Mouse (Mus musculus) megakaryocyte, embryonic 14.5 days (primary cell): Measurements from ENCODE around the gene Mboat2. TPM values are rescaled to one million over a fixed set of nuclear protein-coding genes. Genes with fewer than 3 reads are reported as not detected.

ENCODE experiments used
- H3K27me3 ChIP-seq: replicated peaks from 2 replicates; pipeline ENCODE3; 2012; ENCODE audit warnings: inconsistent platforms
- H3K36me3 ChIP-seq: replicated peaks from 2 replicates; pipeline ENCODE3; 2012; ENCODE audit warnings: low read length, inconsistent platforms, mixed read lengths
- H3K4me1 ChIP-seq: 2 replicates; pipeline ENCODE4 v1.6.1; 2012; ENCODE audit warnings: inconsistent platforms
- H3K4me3 ChIP-seq: replicated peaks from 2 replicates; pipeline ENCODE3; 2012; ENCODE audit warnings: moderate library complexity, mild to moderate bottlenecking, inconsistent platforms
- H3K9me3 ChIP-seq: 2 replicates; pipeline ENCODE4 v1.6.1; 2012; ENCODE audit warnings: inconsistent platforms
- FLI1 ChIP-seq: IDR thresholded peaks from 2 replicates; pipeline ENCODE4 v1.6.1; 2012; ENCODE audit warnings: low read length, inconsistent platforms, mixed read lengths
- GATA1 ChIP-seq: IDR thresholded peaks from 3 replicates; pipeline ENCODE4 v1.6.1; 2012; ENCODE audit warnings: mixed read lengths, low read length, inconsistent platforms, borderline replicate concordance
- polyA plus RNA-seq: library from polyadenylated mRNA; stranded (reverse); fragments of >175 nt; gene quantifications from 2 replicates; pipeline ENCODE4 v1.2.3, GENCODE M21; 2012; ENCODE audit warnings: low replicate concordance; ENCODE audit not compliant: insufficient read depth

Mboat2 gene
- polyA plus RNA-seq, 1 experiment: 1.6 TPM

GRCm38 (mm10) chr12:24893777-24894468 lies 63.2 kb downstream of the Mboat2 start:
- Histone ChIP-seq H3K4me3 (no peak overlapping the region), H3K9me3 (no peaks in the 10 kb centered on the region), H3K27me3 (no peaks in the 10 kb centered on the region), H3K36me3 (peaks cover 27% of the 10 kb centered on the region), H3K4me1 (peaks cover 55% of the 10 kb centered on the region)
- TF ChIP-seq GATA1: no peak
- TF ChIP-seq FLI1: no peak

DNA sequence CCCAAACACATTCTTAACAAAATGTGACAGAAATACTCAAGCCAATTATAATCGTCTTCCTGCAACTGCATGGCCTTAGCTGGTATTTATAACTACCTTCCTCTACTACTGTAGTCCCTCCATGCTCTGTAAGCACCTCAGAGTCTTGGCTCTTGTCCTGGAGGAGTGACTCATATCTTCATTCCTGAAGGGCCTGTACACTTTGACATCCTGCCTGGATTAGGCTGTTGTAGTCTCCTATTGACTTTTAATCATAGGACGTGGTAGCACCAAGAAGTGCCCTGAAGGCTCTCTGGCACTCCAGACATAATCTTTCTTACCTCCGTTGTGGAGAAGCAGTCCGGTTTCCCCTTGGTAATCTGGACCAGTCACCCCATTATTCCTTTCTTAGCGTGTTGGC lies 64.7 kb downstream of the Mboat2 start:
- peaks cover 36% of the 10 kb centered on the region for H3K36me3 ChIP-seq
- no peaks in the 10 kb centered on the region for H3K9me3 ChIP-seq
- peaks cover 42% of the 10 kb centered on the region for H3K4me1 ChIP-seq
- H3K4me3 ChIP-seq: no peak overlapping the region
- H3K27me3 ChIP-seq: no peaks in the 10 kb centered on the region
- TF ChIP-seq GATA1 (no peak), FLI1 (no peak)

DNA sequence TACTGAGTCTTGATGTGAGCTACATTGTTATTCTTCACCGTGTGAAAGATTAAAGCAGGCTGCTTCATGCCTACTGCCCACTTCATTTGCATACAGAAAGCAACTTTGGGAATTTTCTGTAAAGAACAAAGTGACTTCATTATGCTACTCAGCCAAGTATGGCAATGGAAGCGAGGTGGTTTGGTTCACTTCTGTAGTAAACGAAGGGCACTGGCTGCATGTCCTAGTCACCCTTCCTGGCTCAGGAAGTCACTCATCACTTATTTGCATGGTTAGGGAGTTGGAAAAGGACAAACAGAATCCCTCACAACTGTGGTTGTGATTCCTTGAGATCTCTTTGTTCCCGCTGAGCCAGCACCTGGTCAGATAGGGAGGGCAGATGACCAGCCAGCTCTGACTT lies 66.7 kb downstream of the Mboat2 start:
- H3K9me3 ChIP-seq: no peaks in the 10 kb centered on the region
- TF ChIP-seq GATA1 (no peak), FLI1 (no peak)
- peaks cover 28% of the 10 kb centered on the region for H3K4me1 ChIP-seq
- no peaks in the 10 kb centered on the region for H3K27me3 ChIP-seq
- H3K4me3 ChIP-seq: no peak overlapping the region
- H3K36me3 ChIP-seq: peaks cover 38% of the 10 kb centered on the region

DNA sequence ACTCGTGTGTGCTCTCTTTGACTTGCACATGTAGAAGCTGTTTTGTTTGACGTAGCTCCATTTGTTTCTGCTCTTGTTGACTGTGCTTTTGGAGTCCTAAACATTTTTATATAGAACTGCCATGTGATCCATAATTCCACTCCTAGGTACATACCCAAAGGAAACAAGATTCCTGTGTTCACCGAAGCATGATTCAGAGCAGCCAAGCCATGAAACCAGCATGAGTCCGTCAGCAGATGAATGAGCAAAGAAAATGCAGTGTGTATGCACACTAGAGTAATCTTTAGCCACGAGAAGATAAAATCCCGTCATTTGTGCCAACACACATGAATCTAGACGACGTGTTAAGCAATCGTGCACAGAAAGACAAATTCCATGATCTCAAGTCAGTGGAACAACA lies 67.5 kb downstream of the Mboat2 start:
- peaks cover 44% of the 10 kb centered on the region for H3K36me3 ChIP-seq
- no peaks in the 10 kb centered on the region for H3K27me3 ChIP-seq
- no peaks in the 10 kb centered on the region for H3K9me3 ChIP-seq
- no peak overlapping the region for H3K4me3 ChIP-seq
- TF ChIP-seq FLI1: no peak
- TF ChIP-seq GATA1: no peak
- peaks cover 21% of the 10 kb centered on the region for H3K4me1 ChIP-seq

DNA sequence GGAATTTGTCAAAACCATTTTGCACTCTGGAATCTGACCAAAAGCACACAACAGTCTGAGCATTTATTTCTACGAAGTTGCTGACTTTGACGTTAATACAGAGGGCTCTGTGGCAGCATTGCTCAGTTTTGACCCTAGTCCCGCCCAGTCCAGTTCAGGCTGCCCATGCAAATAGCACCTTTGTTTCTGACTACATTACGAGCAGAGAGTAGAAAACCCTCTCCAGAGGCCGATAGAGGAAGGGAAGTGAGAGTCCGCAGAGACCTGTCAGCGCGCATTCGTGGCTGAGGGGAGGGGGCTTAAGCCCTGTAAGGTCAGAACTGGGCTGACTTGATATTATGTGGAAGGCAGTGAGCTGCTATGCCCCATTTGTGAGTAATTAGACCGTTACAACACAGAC lies 69.0 kb downstream of the Mboat2 start:
- Histone ChIP-seq H3K9me3 (no peaks in the 10 kb centered on the region), H3K36me3 (peaks cover 37% of the 10 kb centered on the region), H3K4me3 (no peak overlapping the region), H3K4me1 (peaks cover 12% of the 10 kb centered on the region), H3K27me3 (no peaks in the 10 kb centered on the region)
- TF ChIP-seq FLI1: no peak
- TF ChIP-seq GATA1: no peak

DNA sequence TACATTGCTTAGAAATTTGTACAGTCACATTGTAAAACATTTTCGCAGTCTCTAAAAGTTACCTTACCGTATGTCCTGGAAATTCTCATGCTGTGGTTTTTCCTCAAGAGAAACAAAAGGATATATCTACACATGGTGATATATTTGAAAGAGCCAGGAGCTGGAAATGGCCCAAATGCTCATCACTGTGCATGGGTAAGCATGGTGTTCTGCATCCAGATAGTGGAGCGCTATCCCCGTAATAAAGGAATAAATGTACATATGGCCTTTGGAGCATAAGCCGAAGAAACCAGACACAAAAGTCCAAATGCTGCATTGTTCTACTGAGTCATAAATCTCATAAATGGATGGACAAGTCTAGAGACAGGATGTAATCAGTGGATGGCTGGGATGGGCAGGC lies 72.1 kb downstream of the Mboat2 start:
- H3K4me3 ChIP-seq: no peak overlapping the region
- peaks cover 11% of the 10 kb centered on the region for H3K4me1 ChIP-seq
- H3K27me3 ChIP-seq: no peaks in the 10 kb centered on the region
- peaks cover 26% of the 10 kb centered on the region for H3K36me3 ChIP-seq
- TF ChIP-seq FLI1 (no peak), GATA1 (no peak)
- H3K9me3 ChIP-seq: no peaks in the 10 kb centered on the region

DNA sequence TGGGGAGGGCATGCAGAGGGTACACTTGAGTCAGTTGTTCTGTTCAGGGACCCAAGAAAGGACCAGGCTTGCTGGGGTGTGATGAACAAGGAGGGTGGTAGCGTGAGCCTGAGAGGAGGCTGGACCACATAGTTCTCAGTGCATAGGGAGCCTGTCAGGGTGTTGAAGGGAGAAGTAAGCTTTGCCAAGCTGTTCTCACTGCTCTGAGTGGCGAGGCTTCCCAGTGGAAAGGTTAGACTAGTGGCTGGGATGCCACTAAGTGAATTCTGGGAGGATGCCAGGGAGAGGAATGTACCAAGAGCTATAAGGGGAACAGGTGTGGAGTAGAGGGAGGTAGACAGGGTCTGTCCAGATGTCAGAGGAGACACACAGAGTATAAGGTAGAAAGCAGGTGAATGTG lies 77.2 kb downstream of the Mboat2 start:
- TF ChIP-seq GATA1 (no peak), FLI1 (no peak)
- Histone ChIP-seq H3K9me3 (no peaks in the 10 kb centered on the region), H3K27me3 (no peaks in the 10 kb centered on the region), H3K4me1 (peaks cover 15% of the 10 kb centered on the region), H3K4me3 (no peak overlapping the region), H3K36me3 (peaks cover 31% of the 10 kb centered on the region)

- peaks cover 8% of the 10 kb centered on the region; the same call in 1 of the 2 replicates for H3K9me3 ChIP-seq
- no peaks in the 10 kb centered on the region for H3K27me3 ChIP-seq
- H3K4me3 ChIP-seq: no peak overlapping the region
- peaks cover 15% of the 10 kb centered on the region for H3K4me1 ChIP-seq
- peaks cover 40% of the 10 kb centered on the region for H3K36me3 ChIP-seq
- TF ChIP-seq FLI1 (no peak), GATA1 (no peak)
These were observed 79.0 kb downstream of the Mboat2 start for GRCm38 (mm10) chr12:24909679-24910078.

- H3K27me3 ChIP-seq: no peaks in the 10 kb centered on the region
- TF ChIP-seq GATA1 (no peak), FLI1 (no peak)
- no peak overlapping the region for H3K4me3 ChIP-seq
- H3K9me3 ChIP-seq: peaks cover 8% of the 10 kb centered on the region; the same call in 1 of the 2 replicates
- H3K4me1 ChIP-seq: peaks cover 8% of the 10 kb centered on the region; the same call in 1 of the 2 replicates
- peaks cover 52% of the 10 kb centered on the region for H3K36me3 ChIP-seq
These were observed 81.5 kb downstream of the Mboat2 start for GRCm38 (mm10) chr12:24912174-24912573.

DNA sequence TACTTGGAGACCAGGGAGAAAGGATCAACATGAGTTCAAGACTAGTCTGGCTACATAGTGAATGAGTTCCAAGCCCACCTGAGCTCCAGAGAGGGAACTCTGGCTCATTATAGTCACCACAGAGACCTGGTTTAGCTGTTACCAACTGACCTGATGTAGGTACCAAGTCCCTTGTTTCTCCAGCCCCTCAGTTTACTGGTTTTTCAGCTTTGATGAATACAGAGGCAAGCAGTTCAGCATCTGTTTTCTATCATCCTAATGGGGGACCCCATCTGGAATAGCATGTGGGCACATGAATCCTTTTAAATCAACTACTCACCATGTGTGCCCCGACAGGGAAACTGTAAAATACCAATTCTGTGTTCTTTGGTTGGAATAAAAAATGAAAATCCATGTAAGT lies 82.2 kb downstream of the Mboat2 start:
- Histone ChIP-seq H3K4me1 (peaks cover 3% of the 10 kb centered on the region; the same call in 1 of the 2 replicates), H3K36me3 (peaks cover 52% of the 10 kb centered on the region), H3K4me3 (no peak overlapping the region), H3K27me3 (no peaks in the 10 kb centered on the region), H3K9me3 (peaks cover 8% of the 10 kb centered on the region; the same call in 1 of the 2 replicates)
- TF ChIP-seq FLI1: no peak
- TF ChIP-seq GATA1: no peak
